Mouse (Mus musculus) liver, adult 2 months (tissue): ENCODE data around the gene Aaed1.

Experiments
- CTCF ChIP-seq: fragments of 200-500 bp; IDR thresholded peaks from 2 replicates; pipeline ENCODE4 v1.5.1; 2011; ENCODE audit warnings: low read depth, low read length, control low read depth
- POLR2A ChIP-seq: fragments of 200-500 bp; IDR thresholded peaks from 2 replicates; pipeline ENCODE4 v1.6.1; 2011; ENCODE audit warnings: low read length, control low read depth; ENCODE audit not compliant: insufficient read depth; ENCODE audit errors: extremely low read depth

- TF ChIP-seq POLR2A (no peak), CTCF (no peak)
Observed at GRCm38 (mm10) chr13:64309842-64310241, 2.7 kb downstream of the Aaed1 start.
